8 mouse cellular contexts compared by ENCODE assay signal in the genomic region with DNA sequence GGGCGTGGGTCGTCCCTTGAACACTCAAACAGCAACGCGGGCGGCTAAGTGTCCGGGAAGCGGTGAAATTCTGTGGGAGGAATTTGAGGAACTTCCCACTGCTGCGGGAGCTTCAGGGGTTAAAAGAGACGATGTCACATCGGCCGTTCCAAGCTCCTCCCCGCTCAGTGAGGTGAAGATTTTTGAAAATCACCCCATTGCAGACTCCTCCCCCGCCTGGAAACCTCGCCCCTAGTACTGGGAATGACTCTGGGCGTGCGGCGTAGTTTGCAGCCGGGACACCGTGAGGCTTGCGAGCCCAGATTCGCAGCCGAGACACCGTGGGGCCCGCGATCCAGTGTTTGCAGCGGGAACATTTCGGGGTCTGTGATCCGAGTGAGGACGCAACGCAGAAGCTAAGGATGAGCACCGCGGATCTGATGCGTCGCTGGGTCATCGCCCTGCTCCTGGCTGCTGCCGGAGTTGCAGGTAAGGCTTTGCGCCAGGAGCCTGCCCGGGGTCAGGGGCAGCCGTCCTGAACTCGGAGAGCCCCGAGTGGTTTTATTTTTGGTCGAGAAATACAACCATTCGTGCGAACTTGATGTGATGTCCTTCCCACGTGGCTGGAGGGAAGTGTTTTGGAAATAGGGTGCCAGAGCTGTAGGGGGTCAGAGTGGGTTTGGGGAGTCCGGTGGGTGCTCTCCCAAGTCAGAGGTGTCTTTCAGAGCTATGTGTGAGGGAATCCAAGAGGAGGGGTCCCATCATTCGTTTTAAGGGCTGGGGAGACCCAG. TPM values are rescaled to one million over a fixed set of nuclear protein-coding genes. Genes with fewer than 3 reads are reported as not detected.
DNase-seq lines count a peak whose midpoint lies in the region; ATAC-seq lines count a peak whose summit lies in the region.

A gene (plus strand): TSS at position 107 of the 770 bp plus-strand sequence.

- H3K9me3 ChIP-seq in hindbrain, embryonic 16.5 days (ENCODE audit: control insufficient read depth, low read length) = no peaks in the 10 kb centered on the region

- WGBS in hindbrain, embryonic 16.5 days = under 1% methylated on average over 47 of the region's 47 CpGs
- under 1% methylated on average over 47 of the region's 47 CpGs for whole genome bisulfite sequencing in macrophage (ENCODE audit: missing documents)

- peak within 1 kb of the TSS; percentile 87 for H3K9ac ChIP-seq in hindbrain, embryonic 16.5 days (ENCODE audit: low read depth, low read length)

- peak within 1 kb of the TSS; percentile 78 for H3K4me3 ChIP-seq in hindbrain, embryonic 16.5 days (ENCODE audit: low read length)
- peak within 1 kb of the TSS; percentile 91 for H3K4me3 ChIP-seq in macrophage (ENCODE audit: inconsistent target)

- ATAC-seq in hindbrain, embryonic 16.5 days = peak; percentile 81

- H3K79me2 ChIP-seq in macrophage (ENCODE audit: inconsistent target) = peaks cover 49% of the 10 kb centered on the region

- H3K36me3 ChIP-seq in hindbrain, embryonic 16.5 days (ENCODE audit: control insufficient read depth, insufficient read depth, low read length) = no peaks in the 10 kb centered on the region
- no peaks in the 10 kb centered on the region for H3K36me3 ChIP-seq in macrophage (ENCODE audit: inconsistent target)

- peak within 1 kb of the TSS; percentile 87 for H3K4me2 ChIP-seq in hindbrain, embryonic 16.5 days (ENCODE audit: low read length)

- H3K4me1 ChIP-seq in hindbrain, embryonic 16.5 days (ENCODE audit: control insufficient read depth, insufficient read depth, low read depth, low read length) = peaks cover 18% of the 10 kb centered on the region

- DNase-seq in T-cell, adult 2 months (ENCODE audit: low spot score) = peak; percentile 60
- DNase-seq in cerebellum, postnatal 36 days = peak; percentile 78 to 79
- DNase-seq in gastrocnemius, adult 18-20 months (ENCODE audit: low spot score) = peak; percentile 86
- DNase-seq in left cerebral cortex, adult 18-20 months (ENCODE audit: low spot score in 2 of 2) = peak; percentile 67 to 68
- peak; percentile 75 for DNase-seq in right cerebral cortex, adult 2 months (ENCODE audit: low spot score in 2 of 2)
- DNase-seq in urinary bladder, postnatal 14 days (ENCODE audit: low spot score) = peak; percentile 92

- H3K27ac ChIP-seq in hindbrain, embryonic 16.5 days (ENCODE audit: low read depth, low read length) = peak within 1 kb of the TSS; percentile 96
- H3K27ac ChIP-seq in macrophage = peak within 1 kb of the TSS; percentile 99

- no peaks in the 10 kb centered on the region for H3K27me3 ChIP-seq in hindbrain, embryonic 16.5 days (replicated peaks; ENCODE audit: control insufficient read depth, insufficient read depth, low read length)

RNA-seq across cellular contexts. Expression of the gene that starts here (rescaled TPM):
- total RNA-seq in gastrocnemius, adult 18-20 months (2021) = 1 to 10 TPM; 2.4 to 2.6 TPM
- 15.6 and 17.5 TPM in 2 replicates for polyA plus RNA-seq in hindbrain, embryonic 16.5 days (2015; fragmentation: Nextera tagmentation; extraction: Ambion mirVana)
- total RNA-seq in left cerebral cortex, adult 18-20 months (2021) = 10 to 100 TPM; 16.2 to 27.7 TPM
- total RNA-seq in macrophage (2018; cell fraction: chromatin; rRNA removed) = 100 to 1,000 TPM; 108 to 214 (median 161) TPM
- total RNA-seq in macrophage (2018; cell fraction: cytosol; rRNA removed) = 100 to 1,000 TPM in 6 of 26 experiments, 10 to 100 TPM in 20; 63.5 to 122 (median 86.1) TPM
- total RNA-seq in macrophage (2018; cell fraction: nucleus; rRNA removed) = 100 to 1,000 TPM; 124 to 340 (median 182) TPM
- 29.9 to 80.2 TPM (median 62.2 TPM) in 3 replicates for polyA plus RNA-seq in macrophage (2018)

Comparison
In these comparisons a context has a peak if more than half of its experiments do, and no peak if none do; other contexts are left out.
1. Peak in every context shown above with its lines: DNase-seq, ATAC-seq, H3K4me3 ChIP-seq and H3K27ac ChIP-seq.
2. RNA of the gene that starts here (total RNA-seq): 16.2 to 27.7 TPM in left cerebral cortex, adult 18-20 months; 2.4 to 2.6 TPM in gastrocnemius, adult 18-20 months; every median in the first group is over 4 times any median in the second.